Mouse (Mus musculus) stomach, embryonic 14.5 days (tissue): ENCODE results near the gene Hist2h4. TPM values are rescaled to one million over a fixed set of nuclear protein-coding genes. Genes with fewer than 3 reads are reported as not detected.
"Not testable (repeated sequence)": the region's sequence is repeated elsewhere in the genome, so short reads cannot be mapped to it uniquely, and the experiment has no call there.

ENCODE experiments used
- ATAC-seq: fragments of 200-750 bp; cut with Nextera tagmentation; 2 replicates; pipeline ENCODE4 v1.8.0; 2017; ENCODE audit warnings: low read depth, moderate TSS enrichment; ENCODE audit not compliant: insufficient number of reproducible peaks, insufficient read depth, low FRiP score
- H3K27ac ChIP-seq: fragments of 300-500 bp; sonication (generic); 2 replicates; pipeline ENCODE4 v1.5.1; 2014; ENCODE audit warnings: mild to moderate bottlenecking, low read length, moderate library complexity, mixed read lengths
- H3K27me3 ChIP-seq: fragments of 300-500 bp; sonication (generic); 2 replicates; pipeline ENCODE4 v1.6.1; 2014; ENCODE audit warnings: low read length, control low read depth, mixed read lengths; ENCODE audit not compliant: control insufficient read depth, insufficient read depth
- H3K36me3 ChIP-seq: fragments of 300-500 bp; sonication (generic); 2 replicates; pipeline ENCODE4 v1.6.1; 2014; ENCODE audit warnings: mild to moderate bottlenecking, control low read depth, low read length, moderate library complexity, mixed read lengths; ENCODE audit not compliant: control insufficient read depth, insufficient read depth
- H3K4me1 ChIP-seq: fragments of 300-500 bp; sonication (generic); 2 replicates; pipeline ENCODE4 v1.6.1; 2014; ENCODE audit warnings: low read length, control low read depth, mixed read lengths; ENCODE audit not compliant: control insufficient read depth, insufficient read depth
- H3K4me2 ChIP-seq: fragments of 300-500 bp; sonication (generic); replicated peaks from 2 replicates; pipeline ENCODE4 v1.6.1; 2014; ENCODE audit warnings: low read depth, low read length, control low read depth
- H3K4me3 ChIP-seq: fragments of 300-500 bp; sonication (generic); 2 replicates; pipeline ENCODE4 v1.5.1; 2014; ENCODE audit warnings: low read depth, low read length, control low read depth
- H3K9ac ChIP-seq: fragments of 300-500 bp; sonication (generic); replicated peaks from 2 replicates; pipeline ENCODE4 v1.6.1; 2014; ENCODE audit warnings: low read depth, mild to moderate bottlenecking, control low read depth, low read length, moderate library complexity, mixed read lengths
- H3K9me3 ChIP-seq: fragments of 300-500 bp; sonication (generic); 2 replicates; pipeline ENCODE4 v1.6.1; 2016; ENCODE audit warnings: low read depth, low read length, control low read depth; ENCODE audit not compliant: control insufficient read depth
- WGBS: fragments of 180-500 bp; shearing (Covaris S2); extraction: QIAGEN DNeasy Blood & Tissue Kit; methylation state at CpG from one replicate; pipeline ENCODE4 v1.1.7; 2014; 5-methylcytosine and 5-hydroxymethylcytosine counted together
- polyA plus RNA-seq: library from polyadenylated mRNA; unstranded; fragments of >200 nt; fragmentation: Nextera tagmentation; extraction: Ambion mirVana; gene quantifications from 2 replicates; pipeline ENCODE4 v1.2.1, GENCODE M21; 2014

Hist2h4 gene
- polyA plus RNA-seq, 1 experiment from 2014 or later, result 15.0 TPM

DNA sequence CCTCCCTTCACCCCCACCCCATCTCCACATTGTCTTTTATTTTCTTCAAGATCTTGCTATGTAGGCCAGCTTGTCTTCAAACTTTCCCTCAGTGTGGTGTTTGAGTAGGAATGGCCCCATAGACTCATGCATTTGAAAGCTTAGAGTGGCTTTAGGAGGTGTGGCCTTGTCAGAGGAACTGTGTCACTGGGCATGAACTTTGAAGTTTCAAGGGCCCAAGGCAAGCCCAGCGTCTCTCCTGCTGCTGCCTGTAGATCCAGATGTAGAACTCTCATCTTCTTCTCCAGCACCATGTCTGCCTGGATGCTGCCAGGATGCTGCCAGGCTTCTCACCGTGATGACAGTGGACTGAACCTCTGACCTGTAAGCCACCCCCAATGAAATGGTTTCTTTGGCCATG lies 34.3 kb downstream of the Hist2h4 start:
- Histone ChIP-seq H3K9me3 (no peaks in the 10 kb centered on the region), H3K4me3 (no peak overlapping the region), H3K36me3 (no peaks in the 10 kb centered on the region), H3K27me3 (no peaks in the 10 kb centered on the region), H3K4me2 (no peak overlapping the region), H3K9ac (no peak overlapping the region), H3K27ac (no peak overlapping the region), H3K4me1 (no peaks in the 10 kb centered on the region; the same call in 1 of the 2 replicates)
- no peak for ATAC-seq
- WGBS, result 62% methylated on average over 2 of the region's 2 CpGs

DNA sequence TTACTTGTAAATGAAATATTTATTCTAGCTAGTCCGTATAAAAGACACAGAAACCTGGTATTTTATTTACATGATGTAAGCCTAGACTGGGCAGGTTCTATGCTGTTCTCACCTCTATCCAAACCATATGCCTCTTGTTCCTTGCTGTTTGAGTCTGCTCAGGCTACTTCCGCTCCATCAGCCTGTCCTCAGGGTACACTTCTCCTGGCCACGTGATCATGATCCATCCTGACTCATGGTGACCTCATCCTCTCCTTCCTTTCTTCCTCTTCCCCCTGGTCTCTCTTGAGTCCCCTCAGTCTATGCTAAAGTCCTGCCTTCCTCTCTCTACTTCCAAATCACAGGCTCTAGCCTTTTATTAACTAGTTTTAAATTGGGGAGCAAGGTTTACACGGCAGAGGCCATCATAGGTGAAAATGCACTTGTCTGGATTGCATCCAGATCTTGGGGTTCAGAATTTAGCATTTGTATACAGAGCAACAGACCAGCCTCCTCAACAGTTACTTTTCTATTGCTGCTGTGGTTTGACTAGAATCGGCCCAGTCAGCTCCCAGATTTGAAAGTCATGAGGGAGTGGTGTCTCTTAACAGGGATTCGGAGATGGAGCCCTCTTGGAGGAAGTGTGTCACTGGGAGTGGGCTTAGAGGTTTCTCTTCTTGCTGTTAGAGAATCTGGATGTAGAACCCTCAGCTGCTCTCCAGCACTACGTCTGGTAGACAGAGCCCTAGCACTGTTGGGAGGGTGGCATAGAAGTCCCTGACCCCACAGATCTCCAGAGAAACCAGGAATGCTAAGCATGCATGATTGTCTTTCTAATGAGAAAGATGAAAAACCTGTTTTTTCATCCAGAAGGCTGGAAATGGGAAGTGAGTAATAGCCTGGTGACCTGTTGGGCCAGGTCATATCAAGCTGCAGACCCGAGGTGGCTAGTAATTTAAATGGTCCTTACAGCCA lies 36.1 kb downstream of the Hist2h4 start:
- Histone ChIP-seq H3K4me3 (no peak overlapping the region), H3K9me3 (no peaks in the 10 kb centered on the region), H3K9ac (no peak overlapping the region), H3K36me3 (no peaks in the 10 kb centered on the region), H3K4me1 (peaks cover 10% of the 10 kb centered on the region), H3K27me3 (no peaks in the 10 kb centered on the region), H3K4me2 (no peak overlapping the region), H3K27ac (no peak overlapping the region)
- 50% methylated on average over 8 of the region's 8 CpGs for WGBS
- ATAC-seq, result no peak

GRCm38 (mm10) chr3:96225421-96225820 lies 37.7 kb downstream of the Hist2h4 start:
- Histone ChIP-seq H3K27ac (no peak overlapping the region), H3K4me2 (no peak overlapping the region), H3K27me3 (no peaks in the 10 kb centered on the region), H3K4me3 (no peak overlapping the region), H3K9me3 (no peaks in the 10 kb centered on the region), H3K4me1 (peaks cover 14% of the 10 kb centered on the region), H3K9ac (no peak overlapping the region), H3K36me3 (no peaks in the 10 kb centered on the region)
- WGBS, result 62% methylated on average over 2 of the region's 2 CpGs
- ATAC-seq, result no peak

DNA sequence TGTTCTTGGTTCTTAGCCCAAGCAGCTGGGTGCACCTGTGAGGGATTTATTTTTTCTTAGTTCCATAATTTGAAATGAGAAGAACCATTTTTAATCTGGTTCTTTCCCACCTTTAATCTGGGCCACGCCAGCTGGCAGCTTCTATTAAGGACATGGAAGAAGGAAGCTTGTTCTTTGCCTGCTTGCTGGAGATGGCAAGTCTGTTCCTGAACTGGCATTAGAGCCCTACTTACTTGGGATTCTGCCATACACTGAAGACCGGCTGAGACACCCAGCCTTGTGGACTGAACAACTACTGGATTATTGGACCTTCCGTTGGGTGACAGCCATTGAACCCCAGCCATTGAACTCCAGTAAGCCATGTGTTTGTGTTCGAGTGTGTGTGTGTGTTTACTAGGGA lies 40.3 kb downstream of the Hist2h4 start:
- H3K9ac ChIP-seq, result no peak overlapping the region
- ATAC-seq, result no peak
- no peaks in the 10 kb centered on the region for H3K36me3 ChIP-seq
- H3K27me3 ChIP-seq, result no peaks in the 10 kb centered on the region
- H3K4me1 ChIP-seq, result peaks cover 22% of the 10 kb centered on the region
- 90% methylated on average over 4 of the region's 4 CpGs for WGBS
- peak overlapping the region; percentile 90; the same call in 1 of the 2 replicates for H3K4me2 ChIP-seq
- no peak overlapping the region for H3K27ac ChIP-seq
- H3K9me3 ChIP-seq, result no peaks in the 10 kb centered on the region
- no peak overlapping the region for H3K4me3 ChIP-seq

GRCm38 (mm10) chr3:96221640-96222038 lies 41.5 kb downstream of the Hist2h4 start:
- peaks cover 22% of the 10 kb centered on the region for H3K4me1 ChIP-seq
- ATAC-seq, result no peak
- peak overlapping the region; percentile 96 for H3K27ac ChIP-seq
- 22% methylated on average over 9 of the region's 9 CpGs for WGBS
- H3K9ac ChIP-seq, result peak overlapping the region; percentile 48
- no peaks in the 10 kb centered on the region for H3K9me3 ChIP-seq
- H3K4me2 ChIP-seq, result peak overlapping the region; percentile 90
- no peaks in the 10 kb centered on the region for H3K36me3 ChIP-seq
- H3K4me3 ChIP-seq, result peak overlapping the region; percentile 46
- no peaks in the 10 kb centered on the region for H3K27me3 ChIP-seq

GRCm38 (mm10) chr3:96220765-96221639 lies 42.1 kb downstream of the Hist2h4 start, which contains the start of the genes Hist2h2ac and Hist2h2be:
Gene Hist2h2ac, minus strand, starts transcription at chr3:96220880.
Gene Hist2h2be, plus strand, starts transcription at chr3:96221119.
- Histone ChIP-seq H3K9me3 (no peaks in the 10 kb centered on the region), H3K27me3 (no peaks in the 10 kb centered on the region), H3K4me3 (peak within 1 kb of the TSS; percentile 46), H3K4me1 (peaks cover 22% of the 10 kb centered on the region), H3K9ac (peak within 1 kb of the TSS; percentile 57), H3K36me3 (no peaks in the 10 kb centered on the region), H3K4me2 (peak within 1 kb of the TSS; percentile 90), H3K27ac (peak within 1 kb of the TSS; percentile 96)
- WGBS, result under 1% methylated on average over 43 of the region's 43 CpGs
- peak; percentile 92 for ATAC-seq

DNA sequence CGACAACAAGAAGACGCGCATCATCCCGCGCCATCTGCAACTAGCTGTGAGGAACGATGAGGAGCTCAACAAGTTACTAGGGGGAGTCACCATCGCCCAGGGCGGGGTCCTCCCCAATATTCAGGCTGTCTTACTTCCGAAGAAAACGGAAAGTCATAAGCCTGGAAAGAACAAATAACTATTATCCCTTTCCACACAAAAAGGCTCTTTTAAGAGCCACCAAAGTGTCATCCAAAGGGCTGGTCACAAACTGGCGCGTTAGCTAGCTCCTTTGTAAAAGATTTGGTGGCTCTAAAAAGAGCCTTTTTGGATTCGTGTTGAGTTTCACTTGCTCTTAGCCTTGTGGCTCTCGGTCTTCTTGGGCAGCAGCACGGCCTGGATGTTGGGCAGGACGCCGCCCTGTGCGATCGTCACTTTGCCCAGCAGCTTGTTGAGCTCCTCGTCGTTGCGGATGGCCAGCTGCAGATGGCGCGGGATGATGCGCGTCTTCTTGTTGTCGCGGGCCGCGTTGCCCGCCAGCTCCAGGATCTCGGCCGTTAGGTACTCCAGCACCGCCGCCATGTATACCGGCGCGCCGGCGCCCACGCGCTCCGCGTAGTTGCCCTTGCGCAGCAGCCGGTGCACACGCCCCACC lies 42.9 kb downstream of the Hist2h4 start:
- WGBS, result under 1% methylated on average over 27 of the region's 47 CpGs
- Histone ChIP-seq H3K9ac (peak overlapping the region; percentile 57), H3K27ac (peak overlapping the region; percentile 96), H3K4me3 (peak overlapping the region; percentile 46), H3K4me1 (peaks cover 22% of the 10 kb centered on the region), H3K4me2 (peak overlapping the region; percentile 90)
- not testable (repeated sequence) for H3K36me3 ChIP-seq, ATAC-seq, H3K27me3 ChIP-seq, H3K9me3 ChIP-seq

- WGBS, result under 1% methylated on average over 37 of the region's 37 CpGs
- Histone ChIP-seq H3K4me2 (peak within 1 kb of the TSS; percentile 90), H3K27me3 (no peaks in the 10 kb centered on the region), H3K36me3 (no peaks in the 10 kb centered on the region), H3K4me3 (peak within 1 kb of the TSS; percentile 46), H3K9me3 (no peaks in the 10 kb centered on the region), H3K9ac (peak within 1 kb of the TSS; percentile 57), H3K4me1 (peaks cover 22% of the 10 kb centered on the region), H3K27ac (peak within 1 kb of the TSS; percentile 96)
- ATAC-seq, result peak; percentile 86
Measured at GRCm38 (mm10) chr3:96219661-96220130, 43.4 kb downstream of the Hist2h4 start, which contains the start of the genes Bola1 and Hist2h2ab. Gene Bola1, minus strand, starts transcription at chr3:96219709. Gene Hist2h2ab, plus strand, starts transcription at chr3:96219865.
